Mouse (Mus musculus): ENCODE measurements around the gene Arhgef2.
A peak's percentile ranks its signal among the peaks of the same experiment; 100 is the strongest.
"Not testable (repeated sequence)": the region's sequence is repeated elsewhere in the genome, so short reads cannot be mapped to it uniquely, and the experiment has no call there.

Arhgef2 gene

DNA sequence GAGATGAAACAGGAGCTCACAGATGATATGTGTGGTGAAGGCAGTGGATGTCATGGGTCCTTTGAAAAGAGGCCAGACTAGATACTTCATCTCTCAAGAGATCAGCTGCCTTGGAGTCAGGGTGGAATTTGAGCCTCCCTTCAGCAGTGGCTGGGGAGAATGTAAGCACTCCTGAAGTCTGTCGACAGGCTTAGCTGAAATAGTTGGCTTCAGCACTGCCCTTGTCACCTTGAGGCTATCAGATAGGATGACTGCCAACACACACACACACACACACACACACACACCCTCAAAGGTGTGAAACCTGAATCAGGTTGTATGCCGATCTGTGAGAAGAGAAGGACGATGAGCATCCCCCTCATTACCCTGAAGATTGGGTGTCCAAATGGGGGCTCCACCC lies 14.7 kb upstream of the Arhgef2 start:
- DNase-seq (ENCODE audit: low spot score in 2 of 2) = no peak

DNA sequence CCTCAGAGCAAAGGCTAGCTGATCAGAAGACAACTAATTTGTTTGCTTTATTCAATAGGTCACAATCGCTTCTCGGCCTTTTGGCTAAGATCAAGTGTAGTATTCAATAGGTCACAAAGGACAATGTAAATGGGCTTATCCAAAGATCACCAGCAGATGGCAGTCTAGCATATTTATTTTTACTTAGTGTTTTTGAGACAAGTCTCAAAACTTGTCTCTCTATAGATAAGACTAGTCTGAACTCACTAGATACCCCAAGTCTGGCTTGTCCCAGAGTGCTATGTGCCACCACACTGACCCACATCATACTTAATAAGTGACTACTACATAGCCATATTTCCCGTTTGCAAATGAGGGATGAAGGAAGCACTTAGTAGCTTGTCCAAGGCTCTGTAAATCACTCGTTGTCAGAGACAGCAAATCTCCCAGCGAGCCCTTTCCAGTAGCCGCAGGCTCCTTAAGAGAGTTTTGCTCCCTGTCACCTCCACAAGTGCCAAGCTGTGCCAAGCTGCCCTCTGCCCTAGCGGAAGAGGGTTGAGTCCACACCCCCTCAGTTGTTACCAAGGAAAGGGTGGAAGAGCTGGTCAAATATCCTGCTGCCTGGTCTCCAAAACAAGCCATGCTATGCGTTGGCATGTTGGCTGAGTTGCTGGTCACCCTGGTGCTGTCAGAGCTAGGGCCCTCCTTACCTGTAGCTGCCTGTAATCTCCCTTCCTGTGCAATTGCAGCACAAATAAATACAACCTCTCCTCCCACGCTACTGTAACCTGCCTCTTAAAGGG lies 13.6 kb upstream of the Arhgef2 start:
- DNase-seq (ENCODE audit: low spot score in 2 of 2) = peak; percentile 48 to 54

DNA sequence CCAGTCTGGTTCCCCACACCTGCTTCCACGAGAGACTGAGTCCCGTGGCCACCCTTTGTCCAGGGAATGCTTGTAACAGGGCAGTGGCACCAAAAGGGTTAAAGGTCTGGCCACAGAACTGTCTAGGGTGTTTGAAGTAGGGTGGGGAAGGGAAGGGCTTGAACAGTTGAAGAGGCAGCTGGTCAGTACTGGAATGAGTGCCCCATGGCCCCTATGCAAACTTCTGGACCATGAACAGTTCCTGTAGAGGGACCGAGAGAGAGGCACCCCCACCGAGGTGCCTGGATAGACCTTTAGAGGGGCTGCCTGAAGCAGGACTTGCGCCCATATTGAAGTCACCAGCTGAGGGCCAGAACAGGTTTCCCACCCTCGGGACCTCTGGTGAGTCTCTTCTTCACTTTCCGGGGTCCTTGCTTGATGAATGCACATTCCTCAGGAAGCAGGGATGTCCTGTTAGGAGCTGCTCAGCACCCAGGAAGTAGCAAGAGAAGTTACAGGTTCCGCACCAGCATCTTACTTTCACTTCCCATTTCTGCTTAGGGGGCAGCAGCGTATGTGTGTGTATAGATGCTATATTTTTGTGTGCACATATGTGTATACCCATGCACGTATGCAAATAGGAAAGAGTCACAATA lies 12.7 kb upstream of the Arhgef2 start:
- no peak for DNase-seq (ENCODE audit: low spot score in 2 of 2)

DNA sequence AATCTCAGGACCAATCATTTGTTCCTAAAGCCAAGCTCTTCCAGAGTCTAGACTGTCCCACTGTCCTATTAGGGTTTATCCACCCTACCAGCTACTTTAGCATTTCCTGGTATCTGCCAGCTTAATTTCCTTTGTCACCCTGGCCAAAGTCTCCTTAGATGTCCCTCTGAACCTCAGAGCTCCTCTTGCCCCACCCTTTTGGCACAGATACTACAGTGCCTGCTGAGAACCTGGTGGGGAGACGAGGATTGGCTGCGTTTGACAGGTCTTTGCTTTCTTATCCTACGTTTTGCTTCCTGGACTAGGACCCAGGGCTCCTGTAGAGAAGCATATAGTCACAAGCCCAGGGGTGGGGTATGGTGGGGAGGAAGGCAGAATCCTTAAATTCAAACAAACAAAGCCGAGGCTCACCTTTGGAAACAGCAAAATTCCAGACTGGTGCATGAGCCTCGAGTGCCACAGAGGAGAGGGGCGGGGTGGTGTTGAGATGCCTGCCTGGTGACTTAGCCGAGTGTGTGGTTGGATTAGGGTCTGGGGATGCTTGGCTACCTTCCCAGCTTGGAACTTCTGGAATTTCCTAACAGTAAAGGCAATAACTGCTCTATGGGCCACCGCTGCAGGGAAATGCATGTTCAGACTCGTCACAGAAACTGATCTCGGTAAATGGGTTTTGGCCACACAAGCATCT lies 11.7 kb upstream of the Arhgef2 start:
- DNase-seq (ENCODE audit: low spot score in 2 of 2) = no peak

DNA sequence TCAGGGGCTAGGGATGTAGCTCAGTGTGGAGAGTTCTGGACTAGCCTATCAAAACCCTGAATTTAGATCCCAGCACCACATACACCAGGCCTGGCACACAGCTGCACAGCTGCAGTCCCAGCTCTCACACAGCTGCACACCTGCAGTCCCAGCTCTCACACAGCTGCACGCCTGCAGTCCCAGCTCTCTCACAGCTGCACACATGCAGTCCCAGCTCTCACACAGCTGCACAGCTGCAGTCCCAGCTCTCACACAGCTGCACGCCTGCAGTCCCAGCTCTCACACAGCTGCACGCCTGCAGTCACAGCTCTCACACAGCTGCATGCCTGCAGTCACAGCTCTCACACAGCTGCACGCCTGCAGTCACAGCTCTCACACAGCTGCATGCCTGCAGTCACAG lies 9.2 kb upstream of the Arhgef2 start:
- not testable (repeated sequence) for DNase-seq (ENCODE audit: low spot score in 2 of 2)

DNA sequence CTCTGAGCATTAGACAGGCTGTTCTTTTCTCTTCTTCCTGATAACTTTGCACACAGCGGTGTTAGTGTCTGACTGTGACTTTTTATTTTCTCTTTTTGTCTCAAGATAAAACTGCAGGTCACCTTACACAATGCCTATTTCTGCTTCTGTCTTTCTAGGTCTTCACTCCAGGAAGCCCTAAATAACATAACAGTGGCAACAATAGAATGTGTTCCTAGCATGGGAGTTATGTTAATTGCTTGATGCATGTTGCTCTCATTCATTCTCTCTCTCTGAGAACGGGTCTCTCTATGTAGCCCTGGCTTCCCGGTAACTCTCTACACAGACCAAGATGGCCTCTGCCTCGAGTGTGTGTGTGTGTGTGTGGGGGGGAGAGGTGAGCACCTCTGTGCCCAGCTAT lies 3.3 kb upstream of the Arhgef2 start:
- DNase-seq (ENCODE audit: low spot score in 2 of 2) = no peak

DNA sequence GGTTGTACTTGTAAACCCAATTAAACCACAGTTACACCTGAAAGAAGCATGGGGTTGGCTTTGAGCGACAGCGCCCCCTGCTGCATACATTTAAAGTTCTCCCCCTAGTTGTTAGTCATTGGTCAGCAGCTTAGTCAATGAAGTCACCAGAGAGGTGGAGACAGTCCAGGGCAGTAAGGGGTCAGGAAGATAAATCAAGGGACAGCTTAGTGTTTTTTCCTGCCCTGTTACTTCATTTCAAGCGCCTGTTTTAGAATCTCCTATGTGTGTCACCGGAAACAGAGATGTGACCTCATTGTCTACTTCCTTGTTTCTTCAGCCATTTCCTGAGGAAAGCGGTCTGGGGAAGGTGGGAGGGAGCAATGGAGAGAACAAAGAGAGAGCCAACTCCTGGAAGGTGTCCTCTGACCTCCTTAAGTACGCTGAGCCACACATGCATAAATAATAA lies 2.0 kb upstream of the Arhgef2 start:
- peak; percentile 54 to 62 for DNase-seq (ENCODE audit: low spot score in 2 of 2)

DNA sequence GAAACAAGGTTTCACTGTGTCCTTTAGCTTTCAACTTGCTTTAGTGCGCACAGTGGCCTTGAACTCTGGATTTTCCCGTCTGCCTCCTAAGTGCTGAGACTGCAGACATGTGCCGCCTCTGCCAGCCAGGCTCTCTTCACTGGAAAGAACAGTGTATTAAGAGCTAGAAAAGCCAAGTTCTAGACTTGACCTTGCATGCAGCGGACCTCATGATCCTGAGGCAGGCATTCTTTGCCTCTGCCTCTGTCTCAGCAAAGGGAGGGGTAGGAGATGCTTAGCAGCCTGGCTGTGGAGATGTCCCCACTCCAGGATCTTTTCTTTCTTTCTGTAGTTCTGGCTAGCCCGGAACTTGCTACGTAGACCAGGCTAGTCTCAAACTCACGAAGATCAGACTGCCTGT lies 903 bp upstream of the Arhgef2 start:
- DNase-seq (ENCODE audit: low spot score in 2 of 2) = no peak

DNA sequence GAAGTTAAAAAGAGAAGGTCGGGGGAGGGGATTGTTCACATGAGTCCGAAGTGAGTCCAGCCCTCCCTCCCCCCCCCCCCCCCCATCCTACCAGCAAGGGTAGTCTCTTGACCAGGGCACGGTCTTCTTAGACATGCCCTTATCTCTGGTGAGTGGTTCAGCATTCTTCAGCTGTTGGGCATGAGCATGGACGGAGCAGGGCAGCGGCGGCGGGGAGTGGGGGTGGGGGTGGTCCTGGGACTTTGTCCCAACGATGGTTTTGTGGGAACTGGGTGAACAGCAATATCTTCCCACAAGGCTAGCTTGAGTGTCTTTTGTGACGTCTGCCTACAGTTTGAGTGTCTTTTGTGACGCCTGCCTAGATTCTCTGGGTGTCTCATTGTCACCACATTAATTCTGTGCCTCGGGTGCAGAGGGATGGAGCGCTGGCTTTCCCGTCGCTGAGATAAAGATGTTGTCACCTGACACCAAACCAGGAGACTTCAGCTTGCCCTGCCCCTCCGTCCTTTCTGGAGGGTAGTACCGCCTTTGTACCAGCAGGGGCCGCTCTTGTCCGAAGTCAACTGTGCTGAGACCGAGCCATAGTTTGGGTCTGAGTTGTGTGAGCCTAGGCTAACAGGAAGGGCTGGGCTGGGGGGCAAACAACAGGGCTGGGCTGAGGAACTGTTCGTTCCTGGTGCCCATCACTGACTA lies 1.4 kb downstream of the Arhgef2 start:
- DNase-seq (ENCODE audit: low spot score in 2 of 2) = peak; percentile 78 to 80

DNA sequence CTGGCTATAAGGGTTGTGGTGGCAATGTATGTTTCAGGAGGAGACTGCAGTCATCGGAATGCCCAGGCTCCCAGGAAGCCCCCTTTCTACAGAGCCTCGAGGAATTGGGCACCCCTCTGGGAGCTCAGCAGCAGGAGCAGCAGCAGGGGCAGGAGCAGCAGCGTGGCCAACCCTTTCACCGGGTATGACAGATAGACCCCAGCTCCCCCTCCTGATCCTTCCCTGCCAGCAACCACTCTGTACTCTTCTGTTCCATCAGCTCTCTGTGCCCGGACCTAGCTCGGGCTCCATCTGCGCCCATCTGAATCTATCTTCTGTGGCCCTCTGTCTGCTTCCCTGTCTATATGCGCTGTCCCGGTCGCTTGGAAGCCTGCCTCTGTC lies 2.0 kb downstream of the Arhgef2 start:
- DNase-seq (ENCODE audit: low spot score in 2 of 2) = no peak

DNA sequence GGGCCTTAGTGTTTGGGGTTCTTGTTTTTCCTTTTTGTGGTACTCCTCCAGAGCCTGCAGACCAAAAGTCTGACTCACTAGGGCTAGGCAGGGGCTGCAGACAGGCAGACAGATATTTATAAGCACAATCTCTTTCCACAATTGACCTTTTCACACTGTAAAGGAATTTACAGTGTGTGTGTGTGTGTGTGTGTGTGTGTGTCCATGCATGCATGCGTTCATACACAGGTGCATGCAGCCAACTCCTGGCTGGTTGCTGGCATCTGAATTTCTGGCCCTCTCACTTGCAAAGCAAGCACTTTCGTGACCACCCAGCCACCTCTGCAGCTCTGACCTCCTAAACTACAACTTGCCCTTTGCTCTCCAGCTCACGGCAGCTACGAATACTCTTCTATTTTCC lies 3.3 kb downstream of the Arhgef2 start:
- no peak for DNase-seq (ENCODE audit: low spot score in 2 of 2)

DNA sequence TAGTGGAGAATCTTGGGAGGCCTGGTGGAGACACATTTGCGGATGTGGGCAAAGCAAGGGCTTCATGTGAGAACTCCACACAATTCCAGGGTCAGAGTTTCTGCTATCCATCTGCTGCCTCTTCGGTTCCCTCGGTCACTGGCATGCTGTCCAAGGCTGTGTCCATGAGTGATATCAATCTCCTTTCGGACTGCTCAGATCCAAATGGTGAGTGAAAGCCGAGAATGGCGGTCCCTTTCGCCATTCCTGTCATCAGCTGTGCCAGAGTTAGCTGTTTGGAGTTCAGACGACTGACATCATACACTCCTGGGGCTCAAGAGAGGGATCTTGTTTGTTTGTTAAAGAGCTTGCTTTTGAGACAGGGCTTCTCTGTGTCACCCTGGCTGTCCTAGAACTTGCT lies 8.7 kb downstream of the Arhgef2 start:
- DNase-seq (ENCODE audit: low spot score in 2 of 2) = no peak

DNA sequence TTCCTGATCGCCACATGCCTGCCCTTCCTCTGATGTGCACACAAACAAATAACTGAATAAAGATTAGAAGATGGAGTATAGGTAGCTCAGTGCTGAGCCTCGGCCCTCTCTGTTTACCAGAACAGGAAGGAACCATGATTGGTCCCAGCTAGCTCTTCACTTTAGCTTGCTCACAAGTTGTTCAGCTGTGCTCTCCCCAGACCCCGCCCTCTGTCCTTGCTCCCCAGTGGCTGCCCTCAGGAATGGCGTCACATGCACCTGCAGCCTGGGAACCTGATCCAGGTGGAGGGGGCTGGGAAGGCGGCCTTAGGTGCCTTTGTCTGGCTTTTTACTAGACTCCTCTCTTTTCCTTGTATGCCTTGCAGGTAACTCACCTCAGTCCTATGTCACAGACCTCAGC lies 9.4 kb downstream of the Arhgef2 start:
- DNase-seq (ENCODE audit: low spot score in 2 of 2) = no peak

DNA sequence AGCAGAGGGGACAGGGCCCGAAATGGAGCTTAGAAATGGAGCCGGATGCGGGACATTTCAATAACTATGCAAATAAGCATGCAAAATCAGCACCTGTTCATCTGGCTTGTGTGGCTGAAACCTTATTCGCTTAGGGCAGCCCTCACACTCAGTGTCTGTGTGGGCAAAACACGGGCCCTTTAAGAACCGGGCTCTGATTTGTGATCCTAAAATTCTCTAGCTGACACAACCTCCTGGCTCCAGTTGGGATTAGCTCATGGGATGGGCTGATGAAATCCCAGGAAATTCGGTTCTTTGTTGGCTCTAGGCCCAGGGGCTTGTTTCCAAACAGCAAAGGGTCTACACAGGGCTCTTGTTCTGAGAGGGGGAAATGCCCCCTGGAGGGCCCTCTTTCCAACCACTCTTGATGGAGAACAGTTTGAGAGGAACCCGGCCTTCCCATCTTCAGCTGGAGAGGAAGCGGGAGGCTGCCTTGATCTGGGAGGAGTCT lies 10.2 kb downstream of the Arhgef2 start:
- DNase-seq (ENCODE audit: low spot score in 2 of 2) = peak in 1 of 2 experiments; percentile 52

DNA sequence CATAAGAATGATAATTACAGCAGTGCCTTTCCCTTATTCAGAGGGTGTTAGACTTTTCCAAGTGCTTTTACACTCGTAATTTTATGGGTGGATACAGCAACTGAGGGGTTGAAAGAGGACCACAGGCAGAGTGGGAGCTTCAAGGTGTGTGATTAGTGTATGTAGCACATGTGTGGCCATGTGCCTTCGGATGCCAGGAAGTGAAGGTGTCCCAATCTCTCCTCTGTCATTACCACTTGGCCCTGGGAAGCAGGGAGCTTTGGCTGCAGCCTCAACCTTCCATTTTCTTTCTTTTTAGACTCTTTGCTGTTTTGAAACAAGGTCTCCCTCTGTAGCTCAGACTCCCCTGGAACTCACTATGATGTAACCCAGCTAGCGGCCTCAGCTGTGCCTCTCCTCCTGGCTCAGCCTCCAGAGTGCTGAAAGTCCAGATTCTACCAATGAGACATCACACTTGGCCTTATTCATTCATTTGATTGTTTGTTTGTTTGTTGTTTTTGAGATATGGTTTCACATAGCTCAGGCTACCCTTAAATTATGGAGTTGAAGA lies 11.3 kb downstream of the Arhgef2 start:
- no peak for DNase-seq (ENCODE audit: low spot score in 2 of 2)

DNA sequence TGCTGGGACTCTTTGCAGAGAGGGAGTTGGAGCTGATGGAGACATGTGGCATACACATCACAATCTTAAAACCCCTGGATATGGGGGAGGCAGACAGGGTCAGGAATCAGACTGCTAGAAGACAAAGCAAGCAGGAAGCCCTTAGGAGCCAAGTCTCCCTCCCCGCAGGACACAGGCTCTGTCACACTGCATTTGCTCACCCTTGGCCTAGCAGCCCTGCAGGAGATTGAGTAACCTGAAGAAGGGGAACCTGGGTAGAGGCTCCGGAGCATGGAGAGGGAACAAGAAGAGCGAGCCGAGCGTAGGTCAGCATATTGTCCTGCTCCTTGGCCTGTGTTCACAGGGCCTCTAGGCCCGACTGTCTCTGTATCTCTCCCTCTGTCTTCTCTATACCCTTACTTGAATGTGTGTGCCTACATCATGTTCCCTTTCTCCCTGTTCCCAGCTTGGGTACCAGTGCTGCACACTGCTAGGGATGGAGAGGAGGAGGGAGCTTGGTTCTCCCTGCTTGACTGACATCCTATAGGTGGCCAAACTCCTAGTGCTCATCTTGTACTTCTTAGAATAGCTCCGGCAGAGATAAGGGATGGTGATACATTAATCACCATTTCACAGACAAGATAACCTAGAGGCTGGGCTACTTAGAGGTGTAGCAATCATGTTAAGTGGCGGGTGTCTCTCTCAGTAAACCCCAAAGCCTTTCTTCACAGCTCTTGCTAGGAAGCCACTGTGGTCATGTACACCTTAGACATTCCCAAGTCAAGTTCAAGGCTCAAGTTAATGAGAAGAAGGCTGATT lies 12.5 kb downstream of the Arhgef2 start:
- DNase-seq (ENCODE audit: low spot score in 2 of 2) = no peak

DNA sequence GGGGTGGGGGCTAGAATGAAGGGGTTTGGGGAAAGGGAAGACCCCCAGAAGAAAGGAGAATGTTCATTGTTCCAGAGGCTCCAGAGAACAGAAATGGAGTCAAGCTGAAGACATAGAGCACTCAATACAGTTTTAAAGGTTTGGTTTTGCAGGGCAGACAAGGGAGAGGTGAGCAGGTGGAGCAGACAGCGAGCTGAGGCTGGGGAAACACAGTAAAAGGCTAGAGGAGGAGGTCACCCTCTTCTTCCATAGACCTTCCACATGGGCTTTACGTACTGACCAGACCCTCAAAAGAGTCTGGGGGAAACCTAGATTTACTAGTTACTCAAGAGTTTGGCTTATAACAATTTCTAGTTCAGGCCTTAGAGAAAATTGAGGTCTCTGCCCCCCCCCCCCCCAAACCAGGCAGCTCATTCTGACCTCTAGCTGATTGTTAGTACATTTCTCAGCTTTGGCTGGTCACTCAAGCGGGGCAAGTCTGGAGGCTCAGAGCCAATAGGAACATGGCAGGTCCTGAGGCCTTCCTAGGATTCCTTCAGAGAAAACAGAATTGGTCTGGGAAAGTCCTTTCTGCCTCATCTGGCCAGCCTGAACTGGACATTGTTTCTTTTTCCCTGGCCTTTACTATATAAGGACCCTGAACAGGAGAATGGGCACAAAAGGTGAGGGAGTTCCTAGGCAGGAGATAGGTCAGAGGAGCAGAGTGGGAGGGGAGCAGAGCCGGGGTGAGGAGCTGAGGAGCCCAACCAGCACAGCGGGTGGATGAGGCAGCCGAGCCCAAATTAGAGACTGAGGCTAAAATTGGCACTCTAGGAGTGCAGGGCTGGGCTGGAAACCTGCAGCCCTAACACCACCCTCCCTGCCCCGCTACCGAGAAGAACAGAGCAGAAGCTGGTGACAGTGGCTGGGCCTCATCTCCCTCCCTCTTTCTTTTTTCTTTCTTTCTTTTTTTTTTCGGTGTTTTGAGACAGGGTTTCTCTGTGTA lies 13.6 kb downstream of the Arhgef2 start:
- no peak for DNase-seq (ENCODE audit: low spot score in 2 of 2)

DNA sequence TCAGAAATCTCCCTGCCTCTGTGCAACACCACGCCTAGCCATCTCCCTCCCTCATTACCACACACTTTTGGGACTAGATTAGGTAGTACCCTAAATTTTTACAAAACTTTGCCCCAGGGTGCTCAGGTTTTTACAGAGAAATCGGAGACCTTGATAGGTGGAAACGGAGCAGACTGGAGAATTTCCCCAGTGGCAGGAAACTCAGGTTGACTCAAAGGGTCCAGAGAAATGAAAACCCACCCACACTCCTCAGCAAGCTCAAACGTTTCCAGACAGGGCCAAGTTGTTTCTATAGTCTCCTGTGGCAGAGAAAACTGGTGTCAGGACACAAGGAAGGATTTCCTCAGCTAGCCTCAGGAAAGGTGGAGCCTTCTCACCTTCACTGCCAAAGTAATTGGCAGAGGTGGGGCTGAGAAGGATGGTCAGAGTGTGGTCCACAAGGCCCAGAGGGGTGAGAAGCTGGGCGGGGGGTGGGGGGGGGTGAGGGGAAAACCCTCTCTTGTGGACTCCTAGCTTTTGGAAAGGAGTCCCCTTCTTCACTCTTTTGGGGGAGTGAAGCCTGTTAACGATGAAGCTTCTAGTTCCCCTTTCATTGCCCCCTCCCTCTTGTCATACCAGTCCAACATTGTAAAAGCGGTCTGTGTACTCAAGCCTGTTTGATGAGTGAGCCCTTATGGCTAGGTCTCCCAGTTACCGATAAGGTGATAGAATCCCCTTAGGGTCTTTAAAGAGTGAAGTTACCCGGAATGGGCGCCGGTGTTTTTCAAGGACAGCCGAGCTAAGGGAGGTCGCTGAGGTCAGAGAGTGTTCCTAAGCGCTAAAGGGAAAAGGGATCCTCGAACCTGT lies 14.6 kb downstream of the Arhgef2 start:
- DNase-seq (ENCODE audit: low spot score in 2 of 2) = no peak
